Mouse (Mus musculus) layer of hippocampus, postnatal 10 days (tissue): ENCODE results near the gene Arrb1. TPM values are rescaled to one million over a fixed set of nuclear protein-coding genes. Genes with fewer than 3 reads are reported as not detected.
A peak's percentile ranks its signal among the peaks of the same experiment; 100 is the strongest.

Experiments used
- DNase-seq, 2 experiments: peaks; one replicate each; pipeline ENCODE4 v3.0.0; 2021; ENCODE audit warnings: low spot score in 2 of 2
- total RNA-seq, 2 experiments: library from RNA; stranded (reverse); gene quantifications; 2 replicates each; pipeline ENCODE4 v1.2.3; 2021

The Arrb1 gene
- total RNA-seq, 2 experiments from 2014 or later, result 150 to 192 TPM

DNA sequence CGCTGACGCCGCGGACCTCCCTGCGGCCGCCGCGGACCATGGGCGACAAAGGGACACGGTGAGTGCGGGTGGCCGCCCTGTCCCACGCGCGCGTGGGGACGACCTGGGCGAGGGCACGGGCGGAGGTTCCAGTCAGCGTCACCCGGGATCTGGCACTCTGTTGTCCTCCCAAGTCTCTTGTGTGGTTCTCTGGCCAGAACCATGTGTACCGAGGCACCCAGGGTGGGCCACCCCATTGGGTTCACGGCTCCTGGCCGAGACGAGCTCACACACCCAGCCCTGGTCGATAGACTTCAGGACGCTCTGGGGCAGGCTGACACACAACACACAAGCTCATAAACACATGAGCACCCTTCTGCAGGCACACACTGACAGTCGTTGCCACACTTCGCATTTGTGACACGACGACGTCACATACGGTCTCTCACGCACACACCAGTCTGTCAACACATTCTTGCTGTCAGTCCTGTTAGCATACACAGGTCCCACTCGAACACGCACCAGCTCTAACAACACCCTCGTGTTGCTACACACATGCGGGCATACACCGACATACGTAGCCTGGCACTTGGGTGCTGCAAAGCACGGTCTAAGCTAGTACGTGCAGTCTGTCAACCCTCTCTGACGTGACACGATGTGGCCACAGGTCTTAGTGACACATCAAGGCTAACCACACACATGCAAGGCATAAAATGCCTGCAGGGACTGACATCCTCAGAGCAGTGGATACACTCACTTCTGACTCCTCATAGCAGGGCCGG lies 655 bp downstream of the Arrb1 start:
- DNase-seq, result peak; percentile 59 to 60

DNA sequence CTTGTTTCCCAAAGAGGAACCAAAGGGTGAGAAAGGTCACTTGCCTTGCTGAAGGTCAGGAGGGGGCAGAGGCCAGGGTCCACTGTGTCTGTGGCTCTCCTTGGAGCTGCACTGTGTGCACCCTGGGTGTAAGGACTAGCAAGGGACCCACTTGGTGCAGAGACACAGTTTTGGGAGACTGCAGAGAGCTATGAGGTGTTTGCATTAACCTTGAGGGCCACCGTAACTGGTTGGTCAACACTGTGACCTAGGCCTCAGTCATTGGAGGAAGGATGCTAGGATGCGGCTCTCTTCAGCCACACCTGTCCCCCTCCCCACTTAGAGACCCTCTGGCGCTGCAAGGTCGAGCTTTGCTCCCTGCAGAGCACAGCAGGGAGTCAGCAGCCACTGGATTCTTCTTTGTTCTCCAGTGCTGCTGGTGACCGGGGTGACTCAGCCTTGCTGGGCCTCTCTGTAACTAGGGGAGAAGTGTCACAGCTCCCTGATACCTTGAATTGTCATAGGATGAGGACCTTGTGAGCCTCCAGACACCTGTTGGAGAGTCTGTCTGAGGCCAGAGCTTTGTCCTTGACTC lies 2.0 kb downstream of the Arrb1 start:
- DNase-seq, result no peak

DNA sequence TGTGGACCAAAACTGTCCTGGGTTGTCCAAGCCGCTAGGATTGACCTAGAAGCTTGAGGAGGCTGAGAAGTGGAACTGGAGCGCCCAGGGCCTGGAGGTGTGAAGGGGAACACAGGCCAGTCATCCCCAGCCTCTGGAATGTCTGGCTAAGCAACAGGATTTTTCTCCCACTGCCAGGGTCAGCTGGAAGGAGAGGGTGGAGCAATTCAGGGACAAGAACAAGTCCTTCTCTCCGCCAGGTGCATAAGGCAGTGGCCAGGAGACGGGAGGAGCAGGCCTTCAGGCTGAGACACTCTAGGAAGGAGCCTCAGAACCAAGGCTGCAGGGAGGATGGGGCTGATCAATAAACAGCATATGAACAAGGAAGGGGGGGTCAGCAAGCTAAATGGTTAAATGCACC lies 3.2 kb downstream of the Arrb1 start:
- no peak for DNase-seq

DNA sequence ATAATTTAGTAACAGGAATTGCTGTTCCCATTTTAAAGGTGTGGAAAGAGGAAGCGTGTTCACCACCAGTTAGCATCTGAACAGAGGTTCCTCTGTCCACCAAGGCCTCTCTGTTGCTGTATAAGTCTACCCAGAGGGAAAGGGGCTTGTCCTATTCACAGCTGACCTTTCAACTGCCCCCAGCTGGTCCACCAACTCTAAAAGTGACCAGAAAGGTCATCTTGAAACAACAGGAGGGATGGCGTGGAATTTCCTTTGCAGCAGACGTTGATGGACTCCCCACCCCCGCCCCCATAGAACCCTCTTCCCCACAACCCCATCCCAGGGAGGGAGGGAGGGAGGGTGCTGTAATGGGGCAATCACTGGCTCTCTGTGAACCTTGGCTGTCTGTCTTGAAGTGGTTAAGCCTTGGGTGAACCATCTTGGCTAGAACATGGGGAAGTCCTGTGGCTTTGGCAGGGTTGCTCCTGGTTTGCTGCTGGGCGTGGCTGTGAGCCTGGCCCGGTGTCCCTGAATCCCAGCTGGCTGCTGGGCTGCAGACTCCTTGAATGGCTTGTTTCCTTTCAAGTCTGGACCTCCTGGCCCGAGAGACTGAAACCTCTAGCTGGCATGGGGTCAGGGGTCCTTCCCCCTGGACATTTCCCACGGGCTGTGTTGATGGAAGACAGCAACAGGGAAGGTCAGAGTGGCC lies 4.1 kb downstream of the Arrb1 start:
- peak; percentile 51 to 63 for DNase-seq

DNA sequence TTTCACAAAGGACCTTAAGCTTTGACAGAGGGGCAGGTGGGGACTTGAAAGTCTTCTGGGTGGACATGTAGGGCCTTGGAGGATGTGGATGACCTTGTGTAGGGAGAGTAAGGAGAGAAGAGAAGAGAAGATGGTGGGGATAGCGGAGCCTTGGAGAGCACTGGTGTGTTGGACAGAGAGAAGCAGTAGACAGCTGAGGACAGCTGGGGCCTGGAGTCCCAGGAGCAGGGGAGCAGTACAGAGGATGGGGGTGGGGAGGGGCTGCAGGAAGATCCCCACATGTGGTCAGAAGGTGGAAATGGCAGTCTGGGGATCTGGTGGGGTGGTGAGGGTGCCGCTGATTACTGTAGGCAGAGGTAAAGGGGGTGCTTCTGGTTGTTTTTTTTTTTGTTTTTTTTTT lies 4.8 kb downstream of the Arrb1 start:
- DNase-seq, result no peak

DNA sequence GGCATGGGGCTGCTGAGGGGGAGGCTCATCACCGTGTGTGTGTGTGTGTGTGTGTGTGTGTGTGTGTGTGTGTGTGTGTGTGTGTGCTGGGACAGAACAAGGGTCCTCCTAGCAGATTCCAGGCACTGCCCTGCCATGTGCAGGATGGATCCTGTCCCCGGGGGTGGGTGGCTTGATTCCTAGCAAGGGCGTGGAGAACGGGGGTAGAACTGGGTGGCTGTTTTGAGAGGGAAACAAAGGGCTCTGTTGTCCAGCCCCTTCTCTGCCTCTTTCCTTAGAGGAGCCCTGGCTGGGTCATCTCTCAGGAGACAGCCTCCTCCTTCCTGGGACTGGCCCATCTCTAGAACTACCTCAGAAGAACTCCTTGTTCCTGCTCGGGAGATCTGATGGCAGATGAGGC lies 5.9 kb downstream of the Arrb1 start:
- DNase-seq, result peak in 1 of 2 experiments; percentile 45

DNA sequence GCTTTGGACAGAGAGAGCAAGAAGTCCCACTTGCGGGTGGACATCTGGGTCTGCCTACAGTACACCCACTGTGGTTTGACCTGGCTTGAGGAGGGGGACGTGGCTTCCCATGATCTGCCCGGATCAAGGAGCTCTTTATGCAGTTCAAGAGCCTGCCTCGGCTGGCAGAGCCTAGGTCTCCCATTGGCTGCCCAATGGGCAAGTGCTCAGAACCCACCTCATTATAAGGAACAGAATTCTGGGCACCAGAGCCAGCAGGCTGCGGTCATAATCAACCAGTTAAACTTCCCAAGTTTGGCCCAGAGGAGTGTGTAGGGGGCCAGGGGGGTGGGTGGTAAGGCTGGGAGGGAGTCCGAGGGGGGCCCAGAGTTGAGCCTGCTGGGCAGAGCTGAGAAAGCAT lies 9.0 kb downstream of the Arrb1 start:
- DNase-seq, result peak in 1 of 2 experiments; percentile 62

DNA sequence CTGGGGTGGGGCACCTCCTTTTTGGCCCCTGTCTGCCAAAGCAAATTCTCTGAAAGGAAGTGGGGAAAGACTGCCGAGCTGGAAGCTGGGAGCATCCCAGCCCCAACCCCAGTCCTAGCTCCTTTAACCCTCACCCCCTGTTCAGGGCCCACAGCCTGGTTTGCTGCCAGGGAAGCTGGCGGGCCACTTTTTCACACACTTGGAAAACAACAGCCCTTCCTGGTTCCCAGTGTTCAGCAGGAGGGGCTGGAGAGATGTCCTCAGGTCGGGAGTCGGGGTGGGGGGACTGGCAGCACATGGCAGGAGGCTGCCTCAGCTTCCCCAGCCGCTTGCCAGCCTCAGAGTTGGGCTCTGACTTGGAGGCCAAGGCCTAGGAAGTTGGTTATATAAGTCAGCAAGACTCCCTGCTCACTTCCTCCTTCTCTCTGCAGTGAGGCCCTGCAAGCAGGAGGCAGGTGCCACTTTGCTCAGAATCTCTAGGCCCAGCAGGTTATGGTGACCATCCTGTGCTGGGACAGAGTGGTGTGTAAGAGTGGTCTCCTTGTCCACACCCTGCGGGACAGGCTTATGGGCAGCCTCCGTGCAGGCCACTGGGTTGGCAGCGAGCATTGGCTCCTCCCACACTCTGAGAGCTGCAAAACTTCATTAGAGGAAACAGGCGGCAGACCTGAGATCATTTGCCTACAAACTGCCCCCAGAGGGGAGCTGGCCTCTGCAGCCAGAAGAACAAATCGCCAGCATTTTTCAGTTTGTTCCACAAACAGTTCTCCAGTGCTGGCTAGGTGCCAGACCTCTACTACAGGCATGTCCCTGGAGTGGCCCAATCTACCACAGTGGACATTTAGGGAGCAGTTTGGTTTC lies 10.8 kb downstream of the Arrb1 start:
- peak; percentile 52 to 63 for DNase-seq

DNA sequence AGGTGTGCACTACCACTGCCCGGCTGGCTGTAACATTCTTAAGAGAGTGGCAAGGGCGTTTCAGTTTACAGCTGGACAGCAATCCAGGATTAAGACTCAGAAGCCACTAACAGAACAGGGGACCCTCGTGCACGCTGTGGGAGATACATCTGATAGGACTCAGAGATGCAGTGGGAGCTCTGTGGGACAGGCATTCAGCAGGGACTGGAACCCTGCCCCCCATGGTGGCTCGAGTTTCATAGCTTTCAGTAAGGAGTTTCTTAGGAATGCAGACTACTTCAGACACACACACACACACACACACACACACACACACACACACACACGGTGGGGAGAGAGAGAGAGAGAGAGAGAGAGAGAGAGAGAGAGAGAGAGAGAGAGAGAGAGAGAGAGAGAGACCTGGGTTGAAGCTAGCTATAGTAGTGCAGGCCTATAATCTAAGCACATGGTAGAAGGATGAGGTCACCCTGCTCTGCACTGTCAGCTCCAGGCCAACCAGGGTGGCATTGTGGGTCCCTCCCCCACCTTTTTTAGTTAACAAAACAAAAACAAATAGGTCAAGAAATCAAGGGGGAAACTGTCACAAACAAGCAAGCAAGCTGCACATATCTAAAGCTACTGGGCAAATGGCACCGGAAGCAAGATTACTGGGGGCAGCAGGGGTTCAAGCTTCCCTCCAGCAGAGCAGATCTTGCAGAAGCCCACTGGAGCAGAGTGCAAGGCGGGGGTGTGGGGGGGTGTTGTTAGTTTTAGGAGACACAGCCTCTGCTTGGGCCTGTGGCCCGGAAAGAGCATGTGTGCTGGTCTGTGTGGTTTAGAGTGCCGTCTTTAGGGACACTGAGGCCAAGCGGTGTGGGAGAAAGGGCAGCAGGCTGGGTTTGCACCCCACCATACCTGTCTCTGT lies 12.6 kb downstream of the Arrb1 start:
- DNase-seq, result no peak

DNA sequence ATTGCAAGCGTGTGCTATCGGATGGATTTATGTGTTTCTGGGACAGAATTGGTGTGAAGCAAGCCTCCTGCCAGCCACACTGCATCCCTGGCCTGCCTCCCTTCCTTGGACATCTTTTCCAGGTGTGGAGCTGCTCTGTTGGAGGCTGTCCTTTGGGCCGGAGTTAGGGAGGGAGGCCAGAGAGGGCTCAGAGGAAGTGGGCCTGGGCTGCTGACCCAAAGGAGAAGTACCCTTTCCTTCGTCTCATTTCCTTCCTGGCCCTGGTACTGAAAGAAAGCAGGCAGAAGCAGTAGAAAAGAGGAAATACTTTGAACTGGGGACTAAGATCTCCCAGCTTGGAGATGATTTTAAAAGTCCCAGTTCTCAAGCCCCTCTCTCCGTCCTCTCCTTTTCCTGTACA lies 14.4 kb downstream of the Arrb1 start:
- no peak for DNase-seq

DNA sequence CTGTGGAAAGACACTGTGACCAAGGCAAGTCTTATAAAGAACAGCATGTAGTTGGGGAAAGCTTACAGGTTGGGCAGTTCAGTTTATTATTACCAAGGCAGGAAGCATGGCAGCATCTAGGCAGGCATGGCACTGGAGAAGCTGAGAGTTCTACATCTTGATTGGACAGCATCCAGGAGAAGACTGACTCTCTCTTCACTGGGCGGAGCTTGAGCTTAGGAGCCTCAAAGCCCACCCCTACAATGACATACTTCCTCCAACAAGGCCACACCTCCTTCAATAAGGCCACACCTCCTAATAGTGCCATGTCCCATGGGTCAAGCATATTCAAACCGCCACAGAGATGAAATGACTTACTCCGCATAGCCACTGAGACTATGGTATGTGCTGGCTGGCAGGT lies 16.4 kb downstream of the Arrb1 start:
- no peak for DNase-seq

DNA sequence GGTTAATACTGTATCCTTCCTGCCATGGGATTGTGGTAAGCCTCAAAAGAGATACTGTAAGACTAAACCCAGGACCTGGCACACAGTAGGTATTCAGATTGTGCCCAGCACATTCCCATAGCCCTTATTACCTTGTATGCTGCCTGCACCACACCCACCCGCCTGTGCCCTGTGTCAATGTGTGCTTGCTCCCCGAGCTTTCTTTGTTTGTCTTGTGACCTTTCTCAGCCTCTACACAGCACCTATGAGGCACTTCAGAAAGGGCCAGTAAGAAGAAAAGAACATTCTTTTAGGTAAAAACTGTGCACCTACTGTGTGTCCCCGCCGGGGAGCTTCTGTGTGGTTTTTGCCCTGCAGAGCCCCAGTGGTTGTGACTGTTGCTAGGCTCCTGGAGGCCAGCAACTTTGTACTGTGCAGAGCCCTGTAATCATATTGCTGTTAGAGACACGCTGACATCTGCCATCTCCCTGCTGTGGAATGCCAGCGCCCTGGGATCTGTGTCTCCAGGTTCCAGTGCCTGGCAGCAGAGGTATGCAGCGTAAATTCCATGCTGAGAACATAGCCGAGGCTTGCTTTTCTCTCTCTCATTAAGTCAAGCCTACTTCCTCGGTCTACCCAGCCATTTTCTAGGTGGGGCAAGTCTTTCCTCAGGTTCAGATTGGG lies 18.1 kb downstream of the Arrb1 start:
- DNase-seq, result no peak

DNA sequence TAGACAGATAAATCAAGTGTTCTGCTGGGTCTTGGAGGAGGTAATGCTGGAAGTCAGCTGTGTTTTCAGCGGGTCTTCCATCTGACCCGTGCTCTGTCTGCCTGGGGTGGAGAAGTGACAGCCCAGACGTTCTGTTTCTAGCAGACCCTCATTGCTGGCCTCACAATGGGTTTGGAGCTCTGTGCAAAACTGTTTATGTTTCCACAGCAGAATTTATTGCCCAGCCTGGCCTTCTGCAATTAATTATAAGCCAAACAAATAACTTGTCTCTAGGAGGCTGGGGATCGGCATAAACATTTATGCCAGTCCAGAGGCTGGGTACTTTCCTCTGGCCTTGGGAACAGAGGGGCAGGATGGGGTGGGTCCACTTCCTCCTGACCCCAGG lies 18.6 kb downstream of the Arrb1 start:
- no peak for DNase-seq

DNA sequence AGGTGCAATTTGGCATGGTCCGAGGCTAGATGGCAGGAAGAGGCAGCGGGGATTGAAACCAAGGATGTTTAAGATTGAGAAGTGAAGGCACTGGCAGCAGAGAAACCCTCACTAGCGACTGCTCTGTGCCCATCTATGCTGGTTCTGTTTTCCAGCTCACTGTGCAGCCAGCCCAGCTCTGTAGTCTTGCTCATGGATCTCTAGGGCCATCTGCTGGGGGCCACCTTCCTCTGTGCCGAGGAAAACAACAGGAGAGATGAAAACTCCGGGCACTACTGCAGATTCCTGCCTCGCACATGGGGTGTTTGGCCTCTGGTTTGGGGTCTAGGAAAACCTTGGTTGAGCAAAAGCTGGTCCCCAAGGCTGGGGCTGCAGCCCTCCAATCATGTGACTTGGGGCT lies 20.6 kb downstream of the Arrb1 start:
- peak; percentile 74 to 82 for DNase-seq

DNA sequence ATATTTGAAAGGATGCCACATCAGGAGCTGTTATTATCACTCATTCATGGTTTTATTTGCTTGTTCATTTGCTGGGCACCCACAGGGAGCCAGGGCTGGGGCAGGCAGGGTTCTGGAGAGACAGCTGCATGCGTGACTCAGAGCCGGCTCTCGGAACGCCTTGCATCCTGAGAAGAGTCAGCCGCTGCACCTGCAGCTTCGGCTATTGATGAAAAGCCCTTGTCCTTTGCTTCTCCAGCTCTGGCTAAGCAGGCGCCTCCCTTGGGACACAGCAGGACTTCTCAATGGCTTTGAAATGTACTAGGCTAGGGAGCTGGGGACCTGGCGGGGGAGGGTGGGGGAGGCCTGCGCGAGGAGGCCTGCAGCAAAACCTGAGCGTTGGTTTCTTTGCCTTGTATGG lies 23.8 kb downstream of the Arrb1 start:
- DNase-seq, result no peak

DNA sequence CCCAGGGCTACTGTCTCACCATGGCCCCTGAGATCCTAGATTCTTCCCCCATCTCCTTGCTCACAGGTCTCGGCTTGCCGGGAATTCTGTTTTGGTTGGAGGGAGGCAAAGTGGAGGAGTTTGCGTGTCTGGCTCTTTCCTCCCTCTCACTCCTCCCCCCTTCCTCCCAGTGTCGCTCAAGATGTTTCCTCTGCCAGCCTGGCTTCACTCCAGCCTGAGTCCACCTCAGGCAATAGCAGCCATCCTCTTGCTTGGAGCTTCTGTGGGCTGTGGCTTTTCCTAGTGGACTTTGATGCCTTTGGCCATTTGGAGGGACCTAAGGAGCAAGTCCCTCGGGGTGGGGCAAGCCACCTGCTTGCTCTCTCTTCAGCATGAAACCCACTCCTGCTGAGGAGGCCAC lies 27.2 kb downstream of the Arrb1 start:
- DNase-seq, result peak in 1 of 2 experiments; percentile 61

DNA sequence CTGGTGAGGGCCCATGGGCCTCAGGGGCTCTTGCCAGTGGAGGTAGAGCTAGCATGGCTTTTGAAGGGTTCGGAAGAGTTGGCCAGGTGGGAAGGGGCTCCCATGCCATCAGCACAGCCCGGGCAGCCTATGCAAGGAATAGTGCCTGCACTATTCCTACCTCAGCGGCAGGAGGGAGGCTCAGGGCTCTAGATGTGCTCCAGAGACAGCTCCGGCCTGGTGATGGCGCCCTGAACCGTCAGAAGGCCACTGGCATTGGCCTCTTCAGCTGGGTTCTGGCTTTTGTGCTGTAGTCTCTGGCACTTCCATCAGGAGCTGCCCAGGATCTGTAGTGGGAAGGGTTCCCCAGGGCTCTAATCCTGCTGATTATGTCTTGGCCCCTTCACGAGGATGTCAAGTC lies 28.0 kb downstream of the Arrb1 start:
- DNase-seq, result no peak

DNA sequence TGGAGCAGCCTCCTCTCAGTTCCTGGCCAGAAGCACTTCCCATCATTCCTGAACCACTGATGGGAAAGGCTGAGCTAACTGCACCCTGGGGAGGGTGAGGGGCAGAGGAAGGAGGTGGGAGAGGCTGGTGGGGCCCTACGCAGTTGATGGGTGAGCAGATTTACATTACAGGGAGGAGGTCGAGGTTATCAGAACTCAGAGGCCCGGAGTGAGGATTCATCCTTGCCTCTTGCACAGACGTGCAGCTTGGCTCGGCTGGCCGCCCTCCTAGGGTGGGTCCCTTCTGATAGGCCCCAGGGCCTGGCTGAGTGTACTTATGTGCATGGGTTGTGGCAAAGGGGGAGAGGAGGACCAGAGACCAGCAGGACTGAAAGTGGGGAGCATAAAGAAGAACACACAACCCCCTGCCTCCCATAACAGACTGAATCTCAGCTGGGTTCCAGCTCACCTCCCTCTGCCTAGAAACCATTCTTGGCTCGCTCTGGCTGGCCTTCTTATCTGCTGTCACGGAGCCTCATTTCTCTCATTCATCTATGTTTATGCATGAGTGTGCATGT lies 30.1 kb downstream of the Arrb1 start:
- DNase-seq, result no peak

DNA sequence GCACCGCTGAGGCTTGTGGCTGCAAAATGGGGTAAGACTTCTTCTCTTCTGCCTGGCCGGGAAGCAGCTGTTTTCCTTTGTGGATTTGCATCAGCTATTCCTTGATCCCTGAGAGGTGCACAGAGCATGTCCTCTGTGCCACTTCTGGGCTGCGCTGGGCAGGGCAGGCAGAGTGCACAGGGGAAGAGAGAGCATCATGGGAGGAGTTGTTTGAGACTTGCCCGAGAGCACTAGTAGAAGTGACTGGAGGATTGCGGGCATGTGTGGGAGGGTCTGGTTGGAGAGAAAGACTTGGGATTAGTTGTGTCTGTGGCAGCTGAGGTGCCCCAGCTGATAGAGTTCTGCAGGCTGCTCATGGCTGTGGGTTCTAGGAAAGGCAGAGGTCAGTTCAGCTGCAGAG lies 35.4 kb downstream of the Arrb1 start:
- no peak for DNase-seq

DNA sequence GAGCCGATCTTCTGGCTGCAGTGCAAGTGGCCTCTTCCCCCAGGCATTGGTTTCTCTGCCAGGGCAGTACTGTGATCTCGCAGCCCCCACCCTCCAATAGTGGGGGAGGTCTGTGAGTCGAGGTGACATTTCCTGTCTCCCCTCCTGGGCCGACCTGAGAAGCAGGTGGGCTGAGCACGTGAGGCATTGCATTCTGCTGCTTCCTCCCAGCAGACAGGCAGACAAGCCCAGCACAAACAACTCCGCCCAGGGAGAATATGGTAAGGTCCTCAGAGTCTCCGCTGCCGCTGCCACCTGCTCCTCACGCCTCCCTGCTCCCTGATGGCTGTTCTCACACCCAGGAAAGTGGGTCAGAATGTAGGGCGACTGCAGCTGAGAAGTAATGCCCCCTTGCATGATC lies 37.7 kb downstream of the Arrb1 start:
- no peak for DNase-seq
